20 mouse cellular contexts compared by ENCODE assay signal in the genomic region with DNA sequence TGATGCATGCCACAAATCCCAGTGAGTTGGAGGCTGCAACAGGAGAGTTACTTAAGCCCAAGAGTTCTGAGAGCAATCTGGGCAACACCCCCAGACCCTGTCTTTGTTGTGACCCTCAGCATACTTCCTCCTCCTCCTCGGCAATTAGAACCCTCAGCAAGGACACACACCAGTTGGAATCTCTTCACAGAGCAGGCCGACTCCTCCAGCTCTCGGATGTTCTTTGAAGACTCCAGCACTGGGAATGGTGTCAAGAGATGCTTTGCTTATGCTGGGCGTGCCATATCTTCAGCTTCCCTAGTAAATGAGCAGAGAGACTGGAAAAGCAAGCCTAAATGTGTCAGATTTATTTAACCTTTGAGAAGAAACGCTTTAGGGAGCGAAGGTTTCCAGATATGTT. TPM values are rescaled to one million over a fixed set of nuclear protein-coding genes. Genes with fewer than 3 reads are reported as not detected.
DNase-seq lines count a peak whose midpoint lies in the region; ATAC-seq and TF ChIP-seq lines count a peak whose summit lies in the region.
"Had no signal": no experiment of that assay in that cellular context is flagged by ENCODE, and none has a peak within 500 bp of the region (broad histone marks: within the 10 kb centered on the region; RNA-seq: fewer than 3 reads in every experiment).

No protein-coding gene starts in this region.

- H3K27me3 ChIP-seq in lung, embryonic 14.5 days (ENCODE audit: insufficient read depth, low read length): no peaks in the 10 kb centered on the region
- H3K27me3 ChIP-seq in lung, postnatal 0 days (replicated peaks; ENCODE audit: insufficient read depth, low read length): no peaks in the 10 kb centered on the region
- H3K27me3 ChIP-seq: hindbrain, embryonic 12.5 days had no signal

- TF ChIP-seq CTCF in lung, embryonic 14.5 days (IDR thresholded peaks at IDR 0.05; ENCODE audit: low read depth): no peak
- no peak for TF ChIP-seq CTCF in lung, postnatal 0 days (IDR thresholded peaks at IDR 0.05)

- peak; percentile 72 for DNase-seq in lung, embryonic 14.5 days
- no peak for DNase-seq in lung, adult 18-20 months
- peak; percentile 36 for DNase-seq in lung, postnatal 0 days (ENCODE audit: low spot score)
- no peak for DNase-seq in lung, postnatal 36 days
- peak; percentile 66 for DNase-seq in lung, postnatal 10 days
- no peak for DNase-seq in B cell, adult 2 months
- DNase-seq: adrenal gland, postnatal 10 days; adrenal gland, postnatal 36 days; cerebellum, adult 18-20 months; cerebellum, adult 9-10 months; cerebellum, postnatal 14 days; gastrocnemius, postnatal 10 days; gastrocnemius, postnatal 36 days; heart, postnatal 14 days had no signal

- H3K36me3 ChIP-seq in lung, embryonic 14.5 days (ENCODE audit: insufficient read depth): no peaks in the 10 kb centered on the region
- no peaks in the 10 kb centered on the region for H3K36me3 ChIP-seq in lung, postnatal 0 days (ENCODE audit: insufficient read depth, low read length)
- H3K36me3 ChIP-seq: forebrain, embryonic 10.5 days; heart, embryonic 13.5 days; hindbrain, embryonic 12.5 days; hindbrain, embryonic 15.5 days had no signal

- no peaks in the 10 kb centered on the region for H3K9me3 ChIP-seq in lung, embryonic 14.5 days (ENCODE audit: low read depth, low read length)
- no peaks in the 10 kb centered on the region for H3K9me3 ChIP-seq in lung, postnatal 0 days (ENCODE audit: low read length)
- H3K9me3 ChIP-seq: forebrain, embryonic 10.5 days; forebrain, embryonic 13.5 days; heart, embryonic 13.5 days; hindbrain, embryonic 12.5 days; hindbrain, embryonic 15.5 days had no signal

- H3K4me1 ChIP-seq in lung, embryonic 14.5 days (ENCODE audit: insufficient read depth): no peaks in the 10 kb centered on the region
- H3K4me1 ChIP-seq in lung, postnatal 0 days (ENCODE audit: insufficient read depth, low read depth, low read length): no peaks in the 10 kb centered on the region

- no peak overlapping the region for H3K27ac ChIP-seq in lung, embryonic 14.5 days (ENCODE audit: low read depth)
- no peak overlapping the region for H3K27ac ChIP-seq in lung, postnatal 0 days (ENCODE audit: low read length)
- H3K27ac ChIP-seq: forebrain, embryonic 10.5 days; forebrain, embryonic 13.5 days; heart, embryonic 13.5 days; hindbrain, embryonic 12.5 days; hindbrain, embryonic 15.5 days had no signal

- no peak for TF ChIP-seq EP300 in lung, postnatal 0 days (IDR thresholded peaks at IDR 0.05)

- no peak overlapping the region for H3K9ac ChIP-seq in lung, embryonic 14.5 days
- H3K9ac ChIP-seq in lung, postnatal 0 days (replicated peaks; ENCODE audit: low read depth): no peak overlapping the region
- H3K9ac ChIP-seq: forebrain, embryonic 13.5 days; heart, embryonic 13.5 days; hindbrain, embryonic 12.5 days; hindbrain, embryonic 15.5 days had no signal

- ATAC-seq in lung, embryonic 14.5 days (ENCODE audit: insufficient read depth): peak; percentile 53; the same call in 1 of the 2 replicates
- peak; percentile 30; the same call in 1 of the 2 replicates for ATAC-seq in lung, postnatal 0 days
- ATAC-seq: forebrain, embryonic 13.5 days; forebrain, embryonic 16.5 days had no signal

- 32% methylated on average over 6 of the region's 6 CpGs for WGBS in lung, embryonic 14.5 days
- 44% methylated on average over 6 of the region's 6 CpGs for WGBS in lung, postnatal 0 days

- H3K4me3 ChIP-seq in lung, embryonic 14.5 days (ENCODE audit: low read depth, low read length): no peak overlapping the region
- no peak overlapping the region for H3K4me3 ChIP-seq in lung, postnatal 0 days (ENCODE audit: low read depth, low read length)
- H3K4me3 ChIP-seq: forebrain, embryonic 10.5 days; forebrain, embryonic 13.5 days; heart, embryonic 13.5 days; hindbrain, embryonic 12.5 days; hindbrain, embryonic 15.5 days had no signal

- no peak overlapping the region for H3K4me2 ChIP-seq in lung, embryonic 14.5 days
- no peak overlapping the region for H3K4me2 ChIP-seq in lung, postnatal 0 days (replicated peaks; ENCODE audit: low read depth, low read length)
- H3K4me2 ChIP-seq: forebrain, embryonic 13.5 days; heart, embryonic 13.5 days; hindbrain, embryonic 12.5 days; hindbrain, embryonic 15.5 days had no signal

RNA-seq across cellular contexts. Expression of a gene that starts 50.3 kb away (rescaled TPM):
- polyA plus RNA-seq in lung, embryonic 14.5 days (2014; fragmentation: Nextera tagmentation; extraction: Ambion mirVana): 8.0 TPM in 2 replicates
- polyA plus RNA-seq in lung, postnatal 0 days (2015; fragmentation: Nextera tagmentation; extraction: Ambion mirVana): 7.9 and 9.4 TPM in 2 replicates

RNA-seq across cellular contexts. Expression of a gene that starts 50.9 kb away (rescaled TPM):
- 35.5 and 42.1 TPM in 2 replicates for polyA plus RNA-seq in lung, embryonic 14.5 days (2014; fragmentation: Nextera tagmentation; extraction: Ambion mirVana)
- polyA plus RNA-seq in lung, postnatal 0 days (2015; fragmentation: Nextera tagmentation; extraction: Ambion mirVana): 36.6 and 42.3 TPM in 2 replicates

Comparison
In these comparisons a context has a peak if more than half of its experiments do, and no peak if none do; other contexts are left out.
1. DNase-seq: peak in lung, embryonic 14.5 days (single experiment), lung, postnatal 0 days (single experiment) and lung, postnatal 10 days (single experiment); none in lung, adult 18-20 months (0 of 2), lung, postnatal 36 days (single experiment) and B cell, adult 2 months (0 of 2).